Mouse (Mus musculus) MEL (cell line): Measurements from ENCODE around the gene Nus1.
A peak's percentile ranks its signal among the peaks of the same experiment; 100 is the strongest.

Experiments used
- CHD1 ChIP-seq: IDR thresholded peaks from 2 replicates; pipeline ENCODE4 v1.6.1; 2012; ENCODE audit warnings: low read depth, mild to moderate bottlenecking, inconsistent platforms, low read length, improper control_type of control experiment
- CHD2 ChIP-seq: IDR thresholded peaks from 2 replicates; pipeline ENCODE4 v1.6.1; 2011; ENCODE audit warnings: low read length, improper control_type of control experiment
- CTCF ChIP-seq, 3 experiments: IDR thresholded peaks in 2 of 3; conservative IDR thresholded peaks in 1 of 3; 2 replicates each; pipeline ENCODE4 v1.5.1; 2011 to 2012; ENCODE audit warnings: low read length in 3 of 3, low read depth in 2 of 3, mild to moderate bottlenecking in 2 of 3, improper control_type of control experiment in 1 of 3, inconsistent platforms in 1 of 3, mixed read lengths in 1 of 3, moderate library complexity in 1 of 3; ENCODE audit not compliant: control insufficient read depth in 1 of 3, insufficient read depth in 1 of 3, poor library complexity in 1 of 3, severe bottlenecking in 1 of 3
- E2F4 ChIP-seq: IDR thresholded peaks from 2 replicates; pipeline ENCODE4 v1.6.1; 2011; ENCODE audit warnings: low read depth, low read length, improper control_type of control experiment, borderline replicate concordance
- EP300 ChIP-seq, 2 experiments: IDR thresholded peaks; 2 replicates each; pipeline ENCODE4 v1.6.1; 2011; ENCODE audit warnings: improper control_type of control experiment in 2 of 2, low read length in 2 of 2, low read depth in 1 of 2, mild to moderate bottlenecking in 1 of 2
- JUND ChIP-seq: IDR thresholded peaks from 2 replicates; pipeline ENCODE4 v1.6.1; 2011; ENCODE audit warnings: low read depth, mild to moderate bottlenecking, improper control_type of control experiment, low read length
- MAFK ChIP-seq: IDR thresholded peaks from 2 replicates; pipeline ENCODE4 v1.6.1; 2011; ENCODE audit warnings: low read depth, mild to moderate bottlenecking, low read length, improper control_type of control experiment, borderline replicate concordance
- MYC ChIP-seq: IDR thresholded peaks from 2 replicates; pipeline ENCODE4 v1.6.1; 2011; ENCODE audit warnings: low read depth, mild to moderate bottlenecking, low read length, improper control_type of control experiment, moderate library complexity
- TCF12 ChIP-seq: IDR thresholded peaks from 2 replicates; pipeline ENCODE4 v1.6.1; 2014; ENCODE audit warnings: low read depth, mild to moderate bottlenecking, inconsistent platforms, low read length, improper control_type of control experiment, moderate library complexity

DNA sequence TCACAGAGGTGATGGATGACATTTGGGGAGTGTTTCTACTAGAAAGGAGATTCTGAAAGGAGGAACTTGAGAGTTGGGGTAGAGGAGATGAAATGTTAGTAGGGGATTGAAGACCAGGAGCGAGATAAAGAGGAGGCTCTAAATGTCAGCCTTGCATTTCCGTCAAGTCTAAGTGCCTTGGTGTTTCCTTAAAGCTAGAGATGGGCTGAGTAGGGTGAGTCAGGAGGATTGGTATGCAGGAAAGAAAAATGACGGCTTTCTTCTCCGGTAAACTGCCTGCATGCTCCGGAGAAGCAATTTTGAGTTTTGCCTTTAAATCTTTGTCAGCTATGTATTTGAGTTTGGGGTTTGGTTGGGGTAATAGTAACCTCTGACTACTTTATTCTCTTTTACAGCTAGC is 1.6 kb downstream of the Nus1 start:
- no peak for TF ChIP-seq EP300 (IDR thresholded peaks at IDR 0.05; ENCODE audit: low read depth in 1 of 2, low read length in 2 of 2)
- no peak for TF ChIP-seq CHD2
- TF ChIP-seq CTCF (IDR thresholded peaks at IDR 0.05 in 2 of 3, conservative IDR thresholded peaks at IDR 0.05 in 1 of 3; ENCODE audit: control insufficient read depth in 1 of 3, insufficient read depth in 1 of 3, low read depth in 2 of 3, low read length in 3 of 3, poor library complexity in 1 of 3, severe bottlenecking in 1 of 3), result no peak
- no peak for TF ChIP-seq MAFK
- no peak for TF ChIP-seq CHD1
- 0 out of 2 replicates have a peak, but pooled peaks have one; percentile 17 for TF ChIP-seq TCF12
- no peak for TF ChIP-seq E2F4
- TF ChIP-seq MYC, result 0 out of 2 replicates have a peak, but pooled peaks have one; percentile 1
- no peak for TF ChIP-seq JUND
